Mouse (Mus musculus) frontal cortex, postnatal 10 days (tissue): ENCODE measurements at regions not wholly inside any gene's neighbourhood (a gene's known extent, or its start where the extent isn't known, plus 50 kb on each side); places are given as distances from the start of the nearest gene placed in this dataset.

Experiments
- DNase-seq, 2 experiments: peaks; one replicate each; pipeline ENCODE4 v3.0.0; 2022; ENCODE audit warnings: low spot score in 2 of 2, mixed read lengths in 1 of 2

GRCm38 (mm10) chr6:122394160-122394559 is 53.8 kb upstream of the Phc1 start:
- no peak for DNase-seq

GRCm38 (mm10) chr6:122393231-122393881 is 53.0 kb upstream of the Phc1 start:
- no peak for DNase-seq

GRCm38 (mm10) chr6:122391725-122392667 is 51.6 kb upstream of the Phc1 start:
- peak; percentile 29 to 75 for DNase-seq

GRCm38 (mm10) chr6:122391126-122391525 is 50.8 kb upstream of the Phc1 start:
- DNase-seq = no peak

- DNase-seq = no peak
These were observed 50.4 kb upstream of the Phc1 start for GRCm38 (mm10) chr6:122390720-122391119.
